Mouse (Mus musculus) kidney, postnatal 0 days (tissue): ENCODE results near the gene Rai14. TPM values are rescaled to one million over a fixed set of nuclear protein-coding genes. Genes with fewer than 3 reads are reported as not detected.

Source experiments
- ATAC-seq: fragments of 200-750 bp; cut with Nextera tagmentation; replicated peaks from 2 replicates; pipeline ENCODE4 v1.8.0; 2017; ENCODE audit warnings: low read depth, moderate number of reproducible peaks, moderate TSS enrichment, moderate library complexity; ENCODE audit not compliant: low FRiP score
- DNase-seq: peaks from one replicate; pipeline ENCODE4 v3.0.0-alpha.2; 2016; ENCODE audit warnings: low spot score
- H3K27ac ChIP-seq: fragments of 300-500 bp; sonication (generic); 2 replicates; pipeline ENCODE4 v1.5.1; 2014; ENCODE audit warnings: mild to moderate bottlenecking
- H3K27me3 ChIP-seq: fragments of 300-500 bp; sonication (generic); 2 replicates; pipeline ENCODE4 v1.6.1; 2014; ENCODE audit warnings: low read length, mixed read lengths; ENCODE audit not compliant: insufficient read depth
- H3K36me3 ChIP-seq: fragments of 300-500 bp; sonication (generic); 2 replicates; pipeline ENCODE4 v1.6.1; 2014; ENCODE audit warnings: low read length, mixed read lengths; ENCODE audit not compliant: insufficient read depth
- H3K4me1 ChIP-seq: fragments of 300-500 bp; sonication (generic); replicated peaks from 2 replicates; pipeline ENCODE4 v1.6.1; 2014; ENCODE audit warnings: antibody characterized with exemption, low read length, mixed read lengths; ENCODE audit not compliant: insufficient read depth
- H3K4me2 ChIP-seq: fragments of 300-500 bp; sonication (generic); 2 replicates; pipeline ENCODE4 v1.6.1; 2014; ENCODE audit warnings: mild to moderate bottlenecking, low read length, moderate library complexity, mixed read lengths
- H3K4me3 ChIP-seq: fragments of 300-500 bp; sonication (generic); replicated peaks from 2 replicates; pipeline ENCODE4 v1.5.1; 2014; ENCODE audit warnings: low read depth, low read length
- H3K9ac ChIP-seq: fragments of 300-500 bp; sonication (generic); 2 replicates; pipeline ENCODE4 v1.6.1; 2014; ENCODE audit warnings: low read depth, low read length
- H3K9me3 ChIP-seq: fragments of 300-500 bp; sonication (generic); replicated peaks from 2 replicates; pipeline ENCODE4 v1.6.1; 2016; ENCODE audit warnings: low read length, inconsistent platforms, mixed read lengths
- CTCF ChIP-seq: IDR thresholded peaks from 2 replicates; pipeline ENCODE4 v1.5.1; 2016; ENCODE audit warnings: antibody characterized with exemption, low read depth, mild to moderate bottlenecking, moderate library complexity
- WGBS: fragments of 180-500 bp; shearing (Covaris S2); extraction: QIAGEN DNeasy Blood & Tissue Kit; methylation state at CpG from one replicate; pipeline ENCODE4 v1.1.7; 2014; 5-methylcytosine and 5-hydroxymethylcytosine counted together
- polyA plus RNA-seq: library from polyadenylated mRNA; unstranded; fragments of >200 nt; fragmentation: Nextera tagmentation; extraction: Ambion mirVana; gene quantifications from 2 replicates; pipeline ENCODE4 v1.2.1, GENCODE M21; 2015

Rai14 gene
- polyA plus RNA-seq, 1 experiment from 2014 or later, result 38.5 TPM

DNA sequence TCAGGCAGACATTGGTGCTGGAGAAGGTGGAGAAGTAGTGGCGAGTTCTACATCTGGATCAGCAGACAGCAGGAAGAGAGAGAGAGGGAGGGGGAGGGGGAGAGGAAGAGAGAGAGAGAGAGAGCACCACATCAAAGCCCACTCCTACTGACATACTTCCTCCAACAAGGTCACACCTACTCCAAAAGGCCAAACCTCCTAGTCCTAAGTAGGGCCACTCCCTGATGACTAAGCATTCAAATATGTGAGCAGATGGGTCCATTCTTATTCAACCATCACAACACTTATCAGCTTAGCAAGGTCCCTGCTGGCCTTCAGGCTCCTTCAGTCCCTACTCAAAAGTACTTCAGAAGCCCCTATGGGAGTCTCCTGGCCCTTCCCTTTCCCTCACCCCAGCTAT lies 9.1 kb upstream of the Rai14 start:
- Histone ChIP-seq H3K9ac (no peak overlapping the region), H3K4me2 (no peak overlapping the region), H3K27ac (no peak overlapping the region), H3K36me3 (no peaks in the 10 kb centered on the region), H3K4me3 (no peak overlapping the region), H3K4me1 (peaks cover 8% of the 10 kb centered on the region; the same call in 1 of the 2 replicates), H3K9me3 (no peaks in the 10 kb centered on the region), H3K27me3 (no peaks in the 10 kb centered on the region)
- no peak for DNase-seq
- 54% methylated on average over 1 of the region's 1 CpGs for WGBS
- no peak for TF ChIP-seq CTCF
- ATAC-seq, result 0 out of 2 replicates have a peak, but pooled peaks have one; percentile 10

DNA sequence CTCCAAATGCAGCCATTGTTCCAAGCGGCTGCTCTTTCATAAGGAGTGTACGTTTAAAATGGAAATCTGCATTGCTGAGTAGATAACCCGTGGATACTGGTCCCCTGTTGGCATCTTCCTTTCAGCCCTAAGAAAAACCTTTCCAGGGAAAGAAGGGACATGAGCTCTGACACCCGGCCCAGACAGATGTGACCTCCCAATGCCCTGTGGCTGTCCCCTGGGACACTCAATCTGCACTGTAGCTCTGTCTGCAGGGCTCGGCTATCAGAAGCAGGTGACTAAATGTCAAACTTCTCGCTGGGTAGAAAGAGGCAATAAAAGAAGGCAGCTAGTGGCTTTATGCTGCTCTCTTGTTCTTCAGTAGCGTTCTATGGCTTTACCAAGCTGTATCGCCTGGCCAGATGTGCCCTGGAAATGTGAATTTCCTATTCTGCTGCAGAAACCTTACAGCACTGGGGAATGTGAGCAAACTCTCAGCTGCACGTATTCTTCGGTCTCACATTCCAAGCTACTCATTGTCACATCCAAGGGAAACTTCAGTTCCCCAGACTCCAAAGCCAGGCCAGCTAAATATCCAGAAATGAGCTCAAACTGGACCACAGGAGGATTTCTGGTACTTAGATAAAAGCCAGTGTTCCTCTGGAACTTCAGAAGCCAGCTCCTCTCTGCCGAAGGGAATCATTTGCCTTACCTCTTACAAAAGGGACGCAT lies 8.4 kb upstream of the Rai14 start:
- Histone ChIP-seq H3K9me3 (no peaks in the 10 kb centered on the region), H3K27me3 (no peaks in the 10 kb centered on the region), H3K36me3 (no peaks in the 10 kb centered on the region), H3K4me1 (peaks cover 8% of the 10 kb centered on the region; the same call in 1 of the 2 replicates), H3K9ac (no peak overlapping the region), H3K27ac (no peak overlapping the region), H3K4me2 (no peak overlapping the region), H3K4me3 (no peak overlapping the region)
- no peak for DNase-seq
- ATAC-seq, result no peak
- no peak for TF ChIP-seq CTCF
- 32% methylated on average over 12 of the region's 12 CpGs for WGBS

DNA sequence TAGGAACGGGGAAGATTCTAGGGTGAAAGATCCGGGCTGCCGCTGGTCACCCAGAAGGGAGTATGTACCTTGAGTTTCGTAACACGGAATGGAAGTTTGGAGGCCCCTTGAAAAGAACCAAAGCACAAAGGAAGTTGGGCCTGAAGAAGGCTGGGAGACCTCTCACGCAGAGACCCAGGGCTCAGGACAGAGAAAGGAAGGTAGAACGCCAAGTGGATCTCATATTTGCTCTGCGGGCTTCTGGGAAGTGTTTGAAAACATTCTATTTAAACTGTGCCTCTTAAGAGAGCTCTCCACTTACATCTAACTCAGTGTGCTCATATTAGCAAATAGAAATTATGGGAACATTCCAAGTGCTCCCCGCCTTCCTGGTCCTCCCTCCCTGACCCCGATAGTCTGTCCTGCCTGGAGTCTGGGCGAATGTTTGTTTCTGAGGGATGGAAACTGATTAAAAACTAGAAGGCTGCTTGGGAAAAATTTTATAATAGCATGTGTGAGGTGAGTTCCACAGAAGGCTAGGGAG lies 6.9 kb upstream of the Rai14 start:
- TF ChIP-seq CTCF, result no peak
- H3K27ac ChIP-seq, result peak overlapping the region; percentile 44; the same call in 1 of the 2 replicates

DNA sequence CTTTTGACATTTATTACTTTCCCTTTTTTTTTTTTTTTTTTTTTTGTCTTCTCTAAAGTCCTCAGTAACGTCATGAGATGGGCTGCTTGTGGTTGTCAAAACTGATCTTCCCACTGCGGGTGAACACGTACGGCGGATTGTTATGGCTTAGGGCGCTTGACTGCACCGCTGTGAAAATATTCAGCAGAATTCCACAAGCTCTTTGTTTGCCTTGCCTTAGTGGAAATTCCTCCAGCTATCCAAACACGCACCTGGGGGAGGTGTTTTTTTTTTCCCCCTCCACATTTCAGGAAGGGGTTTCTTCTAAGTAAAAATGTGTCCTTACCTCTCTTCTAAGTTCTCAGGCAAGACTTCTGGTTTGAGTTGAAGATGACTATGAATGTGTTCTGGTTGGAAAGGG lies 6.2 kb upstream of the Rai14 start:
- H3K4me2 ChIP-seq, result no peak overlapping the region
- no peaks in the 10 kb centered on the region for H3K9me3 ChIP-seq
- no peak overlapping the region for H3K4me3 ChIP-seq
- H3K27me3 ChIP-seq, result no peaks in the 10 kb centered on the region
- no peak for TF ChIP-seq CTCF
- H3K36me3 ChIP-seq, result no peaks in the 10 kb centered on the region
- no peak overlapping the region for H3K9ac ChIP-seq
- peaks cover 12% of the 10 kb centered on the region; the same call in 1 of the 2 replicates for H3K4me1 ChIP-seq
- peak overlapping the region; percentile 44; the same call in 1 of the 2 replicates for H3K27ac ChIP-seq
- no peak for DNase-seq
- 34% methylated on average over 8 of the region's 8 CpGs for WGBS
- ATAC-seq, result no peak

More for the DNA sequence above, 6.9 kb upstream of the Rai14 start:
- H3K9ac ChIP-seq, result no peak overlapping the region
- no peak overlapping the region for H3K4me3 ChIP-seq
- DNase-seq, result no peak
- H3K36me3 ChIP-seq, result no peaks in the 10 kb centered on the region
- no peak for ATAC-seq
- H3K9me3 ChIP-seq, result no peaks in the 10 kb centered on the region
- peaks cover 8% of the 10 kb centered on the region; the same call in 1 of the 2 replicates for H3K4me1 ChIP-seq
- WGBS, result 86% methylated on average over 11 of the region's 11 CpGs
- no peaks in the 10 kb centered on the region for H3K27me3 ChIP-seq
- H3K4me2 ChIP-seq, result no peak overlapping the region

- DNase-seq, result no peak
- no peak for TF ChIP-seq CTCF
- WGBS, result 74% methylated on average over 11 of the region's 11 CpGs
- H3K4me1 ChIP-seq, result peaks cover 12% of the 10 kb centered on the region; the same call in 1 of the 2 replicates
- H3K36me3 ChIP-seq, result no peaks in the 10 kb centered on the region
- H3K27me3 ChIP-seq, result no peaks in the 10 kb centered on the region
- H3K4me3 ChIP-seq, result no peak overlapping the region
- H3K4me2 ChIP-seq, result no peak overlapping the region
- no peak overlapping the region for H3K9ac ChIP-seq
- no peaks in the 10 kb centered on the region for H3K9me3 ChIP-seq
- no peak overlapping the region for H3K27ac ChIP-seq
- no peak for ATAC-seq
Observed at GRCm38 (mm10) chr15:10720188-10720587, 5.8 kb upstream of the Rai14 start.

GRCm38 (mm10) chr15:10719511-10719910 lies 5.1 kb upstream of the Rai14 start:
- Histone ChIP-seq H3K27me3 (no peaks in the 10 kb centered on the region), H3K36me3 (no peaks in the 10 kb centered on the region), H3K4me2 (no peak overlapping the region), H3K4me1 (peaks cover 12% of the 10 kb centered on the region; the same call in 1 of the 2 replicates), H3K9ac (no peak overlapping the region), H3K9me3 (no peaks in the 10 kb centered on the region), H3K4me3 (no peak overlapping the region), H3K27ac (no peak overlapping the region)
- no peak for DNase-seq
- 79% methylated on average over 3 of the region's 3 CpGs for WGBS
- no peak for ATAC-seq
- TF ChIP-seq CTCF, result no peak
